Mouse (Mus musculus): ENCODE data around the gene Pou4f2. TPM values are rescaled to one million over a fixed set of nuclear protein-coding genes. Genes with fewer than 3 reads are reported as not detected.

Gene Pou4f2
- polyA plus RNA-seq, 1 experiment from 2014 or later = 4.9 TPM

DNA sequence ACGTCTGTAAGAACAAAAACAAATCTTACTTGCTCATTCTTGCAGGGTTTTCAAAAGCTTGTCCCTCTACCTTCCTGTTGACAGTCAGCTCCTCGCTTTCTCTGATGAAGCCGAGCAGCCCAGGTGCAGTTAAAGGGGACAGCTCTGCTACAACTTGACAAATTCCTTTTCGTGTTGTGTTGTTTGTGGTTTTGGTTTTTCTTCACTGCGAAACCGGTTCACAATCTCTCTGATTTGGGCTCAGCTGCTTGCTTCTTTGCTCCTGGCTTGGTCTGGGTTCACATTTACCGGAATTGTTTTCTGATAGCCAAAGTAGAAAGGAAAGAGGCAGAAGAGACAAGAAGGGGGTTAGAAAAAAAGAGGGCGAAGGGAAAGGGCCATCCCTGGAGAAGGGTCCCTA, 2.1 kb downstream of the Pou4f2 start:
- WGBS = 2% methylated on average over 8 of the region's 8 CpGs

DNA sequence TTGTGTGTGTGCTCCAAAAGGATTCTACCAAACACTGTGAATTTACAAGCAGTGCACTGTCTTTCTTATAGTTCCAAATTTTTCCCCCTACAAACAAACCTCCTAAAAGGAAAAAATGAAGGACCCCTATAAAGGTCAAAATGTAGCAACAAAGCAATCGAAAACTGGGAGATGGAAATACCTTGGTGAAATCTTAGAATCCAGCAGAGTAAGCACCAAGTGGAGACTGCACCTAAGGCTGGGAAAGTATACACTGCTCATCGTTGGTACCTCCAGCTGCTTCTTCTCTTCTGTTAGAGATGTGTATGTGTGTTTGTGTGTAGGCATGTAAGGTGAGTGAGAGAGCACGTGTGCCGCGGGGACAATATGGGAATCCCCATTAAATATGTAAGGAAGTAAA, 3.1 kb downstream of the Pou4f2 start:
- H3K27ac ChIP-seq = no peak overlapping the region
- H3K4me3 ChIP-seq = peak overlapping the region; percentile 50
- H3K9ac ChIP-seq = no peak overlapping the region
- H3K4me1 ChIP-seq (replicated peaks) = peaks cover 42% of the 10 kb centered on the region
- 8% methylated on average over 5 of the region's 5 CpGs for WGBS
- H3K4me2 ChIP-seq = peak overlapping the region; percentile 13
- ATAC-seq (ENCODE audit: low FRiP score) = no peak
- no peaks in the 10 kb centered on the region for H3K9me3 ChIP-seq
- peaks cover 88% of the 10 kb centered on the region for H3K27me3 ChIP-seq
- no peaks in the 10 kb centered on the region for H3K36me3 ChIP-seq

More for the DNA sequence above, 2.1 kb downstream of the Pou4f2 start:
- no peaks in the 10 kb centered on the region for H3K9me3 ChIP-seq
- no peak for ATAC-seq (ENCODE audit: low FRiP score)
- peaks cover 89% of the 10 kb centered on the region for H3K27me3 ChIP-seq
- peak overlapping the region; percentile 78; the same call in 1 of the 2 replicates for H3K27ac ChIP-seq
- H3K4me3 ChIP-seq = peak overlapping the region; percentile 50
- H3K36me3 ChIP-seq = no peaks in the 10 kb centered on the region
- H3K4me1 ChIP-seq (replicated peaks) = peaks cover 42% of the 10 kb centered on the region
- peak overlapping the region; percentile 69 for H3K9ac ChIP-seq
- peak overlapping the region; percentile 76 for H3K4me2 ChIP-seq

DNA sequence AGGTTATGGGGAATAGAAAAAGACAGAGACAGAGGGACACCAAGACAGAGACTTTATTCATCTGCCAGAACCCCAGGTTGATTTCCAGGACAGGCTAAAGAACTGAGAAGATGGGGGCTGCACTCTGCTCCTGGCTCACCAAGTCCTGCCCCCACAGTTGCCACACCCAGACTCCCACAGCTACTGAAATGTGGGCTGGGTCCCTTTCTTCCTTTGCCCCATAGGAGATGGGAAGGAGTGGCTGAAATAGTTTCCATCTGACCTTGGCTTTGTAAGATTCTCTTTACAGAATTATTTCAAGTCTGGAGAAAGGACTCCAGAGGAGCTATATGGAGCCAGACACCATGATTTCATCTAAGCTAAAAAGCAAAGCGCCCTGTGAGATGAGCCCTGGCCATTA, 4.0 kb downstream of the Pou4f2 start:
- WGBS = 15% methylated on average over 1 of the region's 1 CpGs
- H3K4me3 ChIP-seq = peak overlapping the region; percentile 26
- peaks cover 88% of the 10 kb centered on the region for H3K27me3 ChIP-seq

DNA sequence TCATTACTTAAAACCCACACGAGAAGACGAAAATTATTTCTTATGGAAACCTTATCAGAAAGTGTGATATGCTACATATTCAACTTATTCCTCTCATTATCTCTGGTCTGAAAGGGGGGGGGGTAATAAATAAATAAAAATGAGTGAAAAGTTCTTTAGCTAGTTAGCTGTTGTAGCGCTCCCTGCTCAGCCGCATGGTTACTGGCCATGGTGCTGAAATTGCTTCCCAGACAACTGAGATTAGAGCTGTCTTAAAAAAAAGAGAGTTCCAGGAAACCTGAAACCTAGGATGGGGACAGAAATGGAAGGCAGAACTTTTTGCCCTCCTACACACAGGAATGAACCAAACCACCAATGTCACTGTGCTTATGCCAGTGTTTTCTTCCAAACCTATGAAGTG, 5.1 kb downstream of the Pou4f2 start:
- no peak for ATAC-seq (ENCODE audit: low FRiP score)
- Histone ChIP-seq H3K27me3 (peaks cover 88% of the 10 kb centered on the region), H3K4me3 (no peak overlapping the region), H3K4me2 (peak overlapping the region; percentile 11; the same call in 1 of the 2 replicates), H3K9ac (no peak overlapping the region), H3K36me3 (no peaks in the 10 kb centered on the region), H3K27ac (no peak overlapping the region), H3K4me1 (replicated peaks) (peaks cover 39% of the 10 kb centered on the region), H3K9me3 (no peaks in the 10 kb centered on the region)
- 6% methylated on average over 4 of the region's 4 CpGs for WGBS

More for the DNA sequence above, 4.0 kb downstream of the Pou4f2 start:
- Histone ChIP-seq H3K27ac (no peak overlapping the region), H3K4me1 (replicated peaks) (peaks cover 39% of the 10 kb centered on the region), H3K4me2 (peak overlapping the region; percentile 25; the same call in 1 of the 2 replicates), H3K9ac (no peak overlapping the region), H3K36me3 (no peaks in the 10 kb centered on the region), H3K9me3 (no peaks in the 10 kb centered on the region)
- no peak for ATAC-seq (ENCODE audit: low FRiP score)

DNA sequence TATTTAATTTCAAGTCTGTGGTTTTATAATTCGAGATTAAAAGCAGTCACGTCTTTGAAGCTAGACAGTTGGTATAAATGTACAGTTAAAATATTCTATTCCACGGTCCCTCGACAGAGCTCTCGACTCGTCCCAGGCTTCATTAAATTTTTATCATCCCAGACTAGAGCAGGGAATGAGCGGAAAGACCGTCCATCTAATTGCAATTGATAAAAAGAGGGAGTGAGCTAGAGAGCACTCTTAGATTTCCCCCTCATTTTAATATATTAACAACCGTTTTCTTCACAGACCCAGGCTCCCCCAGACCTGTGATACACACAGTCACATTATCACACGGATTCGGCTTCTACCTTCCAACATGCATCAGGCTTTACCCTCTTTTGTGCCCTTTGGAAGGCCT, 8.3 kb downstream of the Pou4f2 start:
- Histone ChIP-seq H3K36me3 (no peaks in the 10 kb centered on the region), H3K27me3 (peaks cover 92% of the 10 kb centered on the region), H3K9ac (no peak overlapping the region), H3K4me3 (no peak overlapping the region), H3K4me2 (peak overlapping the region; percentile 52), H3K4me1 (replicated peaks) (peaks cover 20% of the 10 kb centered on the region), H3K9me3 (no peaks in the 10 kb centered on the region), H3K27ac (peak overlapping the region; percentile 76; the same call in 1 of the 2 replicates)
- WGBS = 2% methylated on average over 11 of the region's 11 CpGs
- 0 out of 2 replicates have a peak, but pooled peaks have one; percentile 32 for ATAC-seq (ENCODE audit: low FRiP score)

DNA sequence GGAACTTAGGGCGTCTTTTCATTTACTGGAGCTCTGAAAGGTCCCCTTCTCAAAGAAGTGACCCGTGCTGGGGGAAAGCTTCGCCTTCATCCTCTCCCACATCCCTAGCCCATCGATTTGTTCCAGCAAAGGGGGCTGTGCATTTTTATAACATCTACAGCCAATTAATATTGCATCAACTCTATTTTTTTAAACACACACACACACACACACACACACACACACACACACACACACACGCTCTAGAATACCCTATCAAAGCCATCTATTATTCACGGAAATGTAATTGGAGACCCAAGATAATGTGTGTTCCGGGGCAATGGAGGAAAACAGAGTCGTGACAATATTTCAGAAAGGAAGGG, 8.7 kb downstream of the Pou4f2 start:
- no peaks in the 10 kb centered on the region for H3K9me3 ChIP-seq
- peak overlapping the region; percentile 76 for H3K27ac ChIP-seq
- peaks cover 94% of the 10 kb centered on the region for H3K27me3 ChIP-seq
- peak overlapping the region; percentile 60; the same call in 1 of the 2 replicates for H3K9ac ChIP-seq
- ATAC-seq (ENCODE audit: low FRiP score) = no peak
- H3K4me1 ChIP-seq (replicated peaks) = peaks cover 20% of the 10 kb centered on the region
- H3K4me2 ChIP-seq = peak overlapping the region; percentile 52
- peak overlapping the region; percentile 28 for H3K4me3 ChIP-seq
- WGBS = under 1% methylated on average over 8 of the region's 8 CpGs
- H3K36me3 ChIP-seq = no peaks in the 10 kb centered on the region

DNA sequence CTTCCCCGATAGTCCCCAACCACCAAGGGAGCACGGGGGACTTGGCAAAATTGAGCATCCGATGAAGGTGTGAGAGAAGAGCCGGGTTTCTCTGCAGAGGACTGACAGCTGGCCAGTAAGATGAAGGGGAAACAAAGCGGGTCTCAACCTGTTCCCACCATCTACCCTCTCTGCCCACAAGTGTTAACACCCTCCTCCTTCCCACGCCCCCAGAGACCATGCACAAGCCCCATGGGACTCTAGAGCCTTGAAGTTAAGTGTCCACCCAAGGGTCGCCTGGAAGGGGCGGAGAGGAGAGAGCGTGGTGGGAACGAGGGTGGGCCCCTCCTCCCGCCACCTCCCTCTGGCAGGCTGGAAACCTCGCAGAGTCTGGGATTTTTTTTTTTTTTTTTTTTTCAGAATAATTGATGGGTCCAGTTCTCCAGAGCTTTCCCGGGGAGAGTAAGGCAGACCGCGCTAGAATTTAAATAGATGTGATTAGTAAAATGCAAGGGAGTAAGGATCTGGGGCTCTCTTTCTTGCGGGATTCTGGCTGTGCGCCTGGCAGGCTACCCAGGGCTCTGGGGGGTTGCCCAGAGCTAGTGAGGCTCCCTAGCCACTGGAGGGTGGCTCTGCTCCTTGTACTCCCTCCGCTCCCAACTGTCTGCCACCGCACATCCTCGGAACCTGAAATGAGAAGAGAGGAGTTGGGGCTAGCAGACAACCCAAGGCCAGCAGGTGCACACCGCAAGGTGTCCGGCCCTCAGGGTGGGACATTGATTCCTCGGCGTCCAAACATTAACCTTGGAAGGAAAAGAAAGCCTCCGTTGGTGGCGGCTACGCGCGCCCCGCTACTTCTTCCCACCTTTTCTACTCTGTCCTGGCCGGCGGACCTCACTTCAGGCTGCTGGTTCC, 9.3 kb downstream of the Pou4f2 start:
- no peaks in the 10 kb centered on the region for H3K9me3 ChIP-seq
- no peaks in the 10 kb centered on the region for H3K36me3 ChIP-seq
- H3K4me2 ChIP-seq = peak overlapping the region; percentile 52
- H3K9ac ChIP-seq = peak overlapping the region; percentile 60
- ATAC-seq (ENCODE audit: low FRiP score) = peak; percentile 65
- H3K4me3 ChIP-seq = peak overlapping the region; percentile 28
- peaks cover 20% of the 10 kb centered on the region for H3K4me1 ChIP-seq (replicated peaks)
- WGBS = under 1% methylated on average over 31 of the region's 32 CpGs
- peak overlapping the region; percentile 76 for H3K27ac ChIP-seq
- peaks cover 93% of the 10 kb centered on the region for H3K27me3 ChIP-seq

DNA sequence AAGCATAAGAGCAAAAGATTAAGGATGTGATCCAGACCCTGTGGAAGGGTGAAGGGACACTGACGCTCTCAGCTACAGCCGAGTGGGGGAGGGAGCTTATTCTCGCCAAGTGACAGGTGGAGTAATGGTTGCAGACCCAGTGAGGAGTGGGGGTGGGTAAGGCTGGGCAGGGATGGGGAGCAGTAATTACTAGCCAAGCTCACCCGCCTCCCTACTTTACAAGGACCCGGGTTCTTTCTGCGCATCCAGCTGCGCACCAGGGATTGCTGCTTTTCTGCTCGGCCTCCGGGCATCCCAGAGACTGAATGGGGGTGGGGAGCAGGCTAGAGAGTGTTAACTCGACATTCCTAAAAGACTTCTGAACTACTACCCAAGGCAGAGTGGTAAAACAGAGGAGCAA, 10.0 kb downstream of the Pou4f2 start:
- WGBS = under 1% methylated on average over 10 of the region's 10 CpGs
- peak overlapping the region; percentile 24; the same call in 1 of the 2 replicates for H3K9ac ChIP-seq
- peak; percentile 62 for ATAC-seq (ENCODE audit: low FRiP score)
- H3K27ac ChIP-seq = peak overlapping the region; percentile 60
- peaks cover 86% of the 10 kb centered on the region for H3K27me3 ChIP-seq
- H3K4me1 ChIP-seq (replicated peaks) = peaks cover 20% of the 10 kb centered on the region
- no peaks in the 10 kb centered on the region for H3K9me3 ChIP-seq
- no peaks in the 10 kb centered on the region for H3K36me3 ChIP-seq
- H3K4me3 ChIP-seq = peak overlapping the region; percentile 28
- H3K4me2 ChIP-seq = peak overlapping the region; percentile 52

DNA sequence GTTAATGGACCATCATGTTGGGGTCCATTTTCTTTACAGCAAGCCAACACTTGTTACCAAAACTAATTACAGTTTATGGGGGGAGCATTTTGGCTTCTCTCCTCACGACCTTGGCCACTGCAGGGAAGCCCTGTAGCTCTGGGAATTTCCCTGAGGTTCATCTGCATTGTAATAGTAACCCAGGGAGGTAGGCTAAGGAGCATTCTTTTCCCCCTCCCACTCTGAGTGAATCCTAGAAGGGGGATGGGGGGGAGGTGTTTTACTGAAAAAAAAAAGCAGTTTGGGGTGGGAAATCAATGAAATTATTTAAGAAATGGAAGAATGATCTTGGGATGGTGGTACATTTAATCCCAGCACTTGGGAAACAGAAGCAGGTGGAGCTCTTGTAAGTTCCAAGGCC, 12.5 kb downstream of the Pou4f2 start:
- H3K9me3 ChIP-seq = no peaks in the 10 kb centered on the region
- H3K9ac ChIP-seq = no peak overlapping the region
- H3K4me2 ChIP-seq = no peak overlapping the region
- 0% methylated on average over 1 of the region's 1 CpGs for WGBS
- H3K4me3 ChIP-seq = no peak overlapping the region
- H3K36me3 ChIP-seq = no peaks in the 10 kb centered on the region
- ATAC-seq (ENCODE audit: low FRiP score) = no peak
- H3K27me3 ChIP-seq = peaks cover 81% of the 10 kb centered on the region
- H3K4me1 ChIP-seq (replicated peaks) = peaks cover 36% of the 10 kb centered on the region
- no peak overlapping the region for H3K27ac ChIP-seq

DNA sequence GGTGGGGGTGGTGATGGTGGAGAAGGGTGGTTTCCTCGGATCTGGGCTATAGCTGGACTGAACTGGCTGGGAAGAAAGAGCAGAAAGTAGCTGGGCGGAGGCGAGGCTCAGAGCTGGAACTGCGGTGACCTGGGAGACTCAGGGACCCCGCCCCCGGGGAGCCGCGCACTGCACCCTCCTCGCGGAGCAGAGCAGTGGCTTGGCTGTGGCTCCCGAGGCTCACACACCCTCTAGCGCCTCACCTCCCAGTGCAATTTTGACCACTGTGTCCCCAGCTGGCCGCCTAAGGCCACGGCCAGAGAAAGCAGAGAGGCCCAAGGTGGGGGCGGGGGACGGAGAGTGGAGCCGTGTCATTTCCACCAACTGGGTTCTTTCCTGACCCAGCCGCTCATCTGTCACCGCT, 16.3 kb downstream of the Pou4f2 start:
- no peak overlapping the region; the same call in 1 of the 2 replicates for H3K27ac ChIP-seq
- no peaks in the 10 kb centered on the region for H3K9me3 ChIP-seq
- peak overlapping the region; percentile 36 for H3K4me3 ChIP-seq
- H3K4me1 ChIP-seq (replicated peaks) = peaks cover 16% of the 10 kb centered on the region
- H3K27me3 ChIP-seq = peaks cover 60% of the 10 kb centered on the region
- peak overlapping the region; percentile 64 for H3K9ac ChIP-seq
- H3K4me2 ChIP-seq = peak overlapping the region; percentile 70
- WGBS = under 1% methylated on average over 19 of the region's 19 CpGs
- peak; percentile 81 for ATAC-seq (ENCODE audit: low FRiP score)
- H3K36me3 ChIP-seq = no peaks in the 10 kb centered on the region

DNA sequence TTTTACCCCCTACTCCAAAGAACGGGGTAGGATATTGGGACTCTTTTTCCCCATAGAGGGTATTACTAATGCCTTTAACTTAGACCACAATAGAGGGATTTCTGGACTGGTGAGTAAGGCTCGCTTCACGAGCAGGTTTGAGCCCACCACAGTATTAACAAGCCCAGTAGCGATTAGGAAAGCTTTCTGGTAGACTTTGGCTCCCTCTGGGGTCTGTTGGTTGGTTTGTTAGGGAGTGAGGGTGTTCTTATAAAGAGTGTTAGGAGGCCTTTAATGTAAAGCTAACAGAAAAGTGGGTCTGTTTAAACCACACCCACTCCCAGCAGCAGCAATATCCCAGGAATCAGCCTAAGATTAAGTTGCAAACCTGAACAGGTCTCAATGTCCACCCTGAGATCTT, 17.2 kb downstream of the Pou4f2 start:
- Histone ChIP-seq H3K4me1 (replicated peaks) (peaks cover 16% of the 10 kb centered on the region), H3K4me3 (no peak overlapping the region), H3K9ac (no peak overlapping the region), H3K27me3 (peaks cover 52% of the 10 kb centered on the region), H3K9me3 (no peaks in the 10 kb centered on the region), H3K4me2 (peak overlapping the region; percentile 70; the same call in 1 of the 2 replicates), H3K27ac (no peak overlapping the region), H3K36me3 (no peaks in the 10 kb centered on the region)
- WGBS = 33% methylated on average over 4 of the region's 4 CpGs
- no peak for ATAC-seq (ENCODE audit: low FRiP score)

DNA sequence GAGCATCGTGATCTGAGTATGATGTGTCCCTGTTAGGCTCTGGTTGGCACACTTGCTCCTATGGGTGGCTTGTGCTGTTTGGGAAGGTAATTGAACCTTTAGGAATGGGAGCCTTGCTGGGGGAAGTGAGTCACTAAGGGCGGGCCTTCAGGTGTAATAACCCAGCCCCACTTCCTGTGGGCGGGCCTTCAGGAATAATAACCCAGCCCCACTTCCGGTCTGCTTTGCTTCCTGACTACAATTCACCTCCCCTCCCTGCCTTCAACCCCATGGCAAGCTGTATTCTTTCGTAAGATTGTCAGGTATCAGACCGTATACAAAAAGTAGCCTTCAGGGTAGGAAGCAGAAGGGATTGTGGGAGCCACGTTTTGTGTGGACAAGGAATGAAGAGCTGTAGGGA, 45.7 kb downstream of the Pou4f2 start:
- H3K9me3 ChIP-seq = no peaks in the 10 kb centered on the region
- WGBS = 90% methylated on average over 7 of the region's 7 CpGs
- H3K4me1 ChIP-seq (replicated peaks) = no peaks in the 10 kb centered on the region
- no peaks in the 10 kb centered on the region for H3K27me3 ChIP-seq
- no peak overlapping the region for H3K4me2 ChIP-seq
- no peak overlapping the region for H3K4me3 ChIP-seq
- H3K36me3 ChIP-seq = no peaks in the 10 kb centered on the region
- H3K9ac ChIP-seq = no peak overlapping the region
- no peak for ATAC-seq (ENCODE audit: low FRiP score)
- H3K27ac ChIP-seq = no peak overlapping the region

All from hindbrain, embryonic 13.5 days (tissue).